Comparison of ENCODE assay signal across 8 mouse cellular contexts in genomic region chr13:23597957-23598356, GRCm38 (mm10). TPM values are rescaled to one million over a fixed set of nuclear protein-coding genes. Genes with fewer than 3 reads are reported as not detected.
A peak's percentile ranks its signal among the peaks of the same experiment; 100 is the strongest.
DNase-seq lines count a peak whose midpoint lies in the region; ATAC-seq and TF ChIP-seq lines count a peak whose summit lies in the region.

No protein-coding gene starts in this region.

- WGBS in forebrain, embryonic 13.5 days = 7% methylated on average over 9 of the region's 9 CpGs
- WGBS in kidney, adult 2 months = 7% methylated on average over 9 of the region's 9 CpGs
- whole genome bisulfite sequencing in liver, embryonic 13.5 days (ENCODE audit: insufficient replicate concordance) = 5% methylated on average over 9 of the region's 9 CpGs

- no peak overlapping the region for H3K27ac ChIP-seq in CH12.LX (ENCODE audit: insufficient read depth, low read depth)
- H3K27ac ChIP-seq in forebrain, embryonic 13.5 days = no peak overlapping the region
- H3K27ac ChIP-seq in kidney, adult 2 months (ENCODE audit: insufficient read depth, low read depth, low read length) = no peak overlapping the region
- peak overlapping the region; percentile 96; the same call in 1 of the 2 replicates for H3K27ac ChIP-seq in liver, embryonic 13.5 days

- no peak overlapping the region for H3K4me2 ChIP-seq in CH12.LX (ENCODE audit: insufficient read depth, low read depth, poor library complexity, severe bottlenecking)
- no peak overlapping the region for H3K4me2 ChIP-seq in forebrain, embryonic 13.5 days
- H3K4me2 ChIP-seq in liver, embryonic 13.5 days = no peak overlapping the region

- H3K4me1 ChIP-seq in CH12.LX (ENCODE audit: control insufficient read depth in 1 of 2, insufficient read depth in 2 of 2) = peaks cover 2 to 17% of the 10 kb centered on the region in 2 experiments; a peak in 3 of 4 replicates
- H3K4me1 ChIP-seq in forebrain, embryonic 13.5 days = no peaks in the 10 kb centered on the region
- peaks cover 1% of the 10 kb centered on the region; the same call in 1 of the 2 replicates for H3K4me1 ChIP-seq in kidney, adult 2 months (ENCODE audit: control insufficient read depth, insufficient read depth, low read length)
- peaks cover 47% of the 10 kb centered on the region for H3K4me1 ChIP-seq in liver, embryonic 13.5 days (replicated peaks)

- ATAC-seq in forebrain, embryonic 13.5 days = 0 out of 2 replicates have a peak, but pooled peaks have one; percentile 30
- ATAC-seq in liver, embryonic 13.5 days (ENCODE audit: low read depth) = no peak

- H3K36me3 ChIP-seq in CH12.LX (replicated peaks in 1 of 2; ENCODE audit: control insufficient read depth in 1 of 2, insufficient read depth in 1 of 2, low read length in 1 of 2) = no peaks in the 10 kb centered on the region
- no peaks in the 10 kb centered on the region for H3K36me3 ChIP-seq in forebrain, embryonic 13.5 days (ENCODE audit: poor library complexity, severe bottlenecking)
- H3K36me3 ChIP-seq in kidney, adult 2 months (ENCODE audit: control insufficient read depth, insufficient read depth, low read length) = no peaks in the 10 kb centered on the region
- no peaks in the 10 kb centered on the region for H3K36me3 ChIP-seq in liver, embryonic 13.5 days

- H3K9ac ChIP-seq in CH12.LX (ENCODE audit: insufficient read depth, low read depth) = no peak overlapping the region
- H3K9ac ChIP-seq in forebrain, embryonic 13.5 days = no peak overlapping the region
- peak overlapping the region; percentile 47; the same call in 1 of the 2 replicates for H3K9ac ChIP-seq in liver, embryonic 13.5 days

- H3K9me3 ChIP-seq in CH12.LX (replicated peaks; ENCODE audit: low read length) = no peaks in the 10 kb centered on the region
- H3K9me3 ChIP-seq in forebrain, embryonic 13.5 days (replicated peaks) = no peaks in the 10 kb centered on the region
- no peaks in the 10 kb centered on the region for H3K9me3 ChIP-seq in liver, embryonic 13.5 days (replicated peaks)

- TF ChIP-seq POLR2A in CH12.LX (IDR thresholded peaks at IDR 0.05; ENCODE audit: low read depth, low read length) = no peak
- no peak for TF ChIP-seq POLR2A in kidney, adult 2 months (IDR thresholded peaks at IDR 0.05; ENCODE audit: low read depth, low read length)

- no peak for TF ChIP-seq EP300 in CH12.LX (IDR thresholded peaks at IDR 0.05; ENCODE audit: low read length)

- H3K4me3 ChIP-seq in CH12.LX (replicated peaks in 1 of 3; ENCODE audit: low read depth in 2 of 3, low read length in 2 of 3, poor library complexity in 1 of 3) = no peak overlapping the region
- no peak overlapping the region for H3K4me3 ChIP-seq in forebrain, embryonic 13.5 days
- H3K4me3 ChIP-seq in kidney, adult 2 months (ENCODE audit: insufficient read depth, low read depth, low read length) = no peak overlapping the region
- H3K4me3 ChIP-seq in liver, embryonic 13.5 days (replicated peaks) = no peak overlapping the region

- dilution Hi-C loops in CH12.LX (cut with MboI; ENCODE audit: extremely low pct_ligation_motif_present, extremely low pct_unique_long_range_greater_than_20kb, low sequenced_read_pairs) = no loop called here

- TF ChIP-seq RAD21 in CH12.LX (IDR thresholded peaks at IDR 0.05; ENCODE audit: low read depth, low read length) = peak; percentile 93

- H3K27me3 ChIP-seq in CH12.LX (replicated peaks) = no peaks in the 10 kb centered on the region
- no peaks in the 10 kb centered on the region for H3K27me3 ChIP-seq in forebrain, embryonic 13.5 days
- H3K27me3 ChIP-seq in kidney, adult 2 months (replicated peaks; ENCODE audit: control insufficient read depth, insufficient read depth, low read length) = no peaks in the 10 kb centered on the region
- H3K27me3 ChIP-seq in liver, embryonic 13.5 days = no peaks in the 10 kb centered on the region

- in situ Hi-C loops in CH12.LX (cut with MboI; ENCODE audit: low pct_ligation_motif_present, low pct_unique_long_range_greater_than_20kb, low sequenced_read_pairs) = no loop called here

- no peaks in the 10 kb centered on the region for H3K79me2 ChIP-seq in CH12.LX (replicated peaks; ENCODE audit: control insufficient read depth, extremely low read depth, insufficient read depth, poor library complexity, severe bottlenecking)

- DNase-seq in 3134 (ENCODE audit: extremely low read depth, insufficient read length, low spot score) (peak; percentile 25), CH12.LX (ENCODE audit: extremely low read depth) (peak; percentile 84)
- DNase-seq in c-Kit-negative CD71-positive TER-119-positive erythroid progenitor cells, embryonic 14.5 days (ENCODE audit: low read depth, low spot score) = peak; percentile 90
- DNase-seq in kidney, adult 2 months = peak; percentile 76
- DNase-seq in liver, embryonic 13.5 days = peak; percentile 68
- DNase-seq in right cerebral cortex, postnatal 10 days (ENCODE audit: low spot score in 2 of 2) = peak; percentile 58 to 84
- peak; percentile 81 for DNase-seq in urinary bladder, postnatal 14 days (ENCODE audit: low spot score)

- peak; percentile 81 to 89 for TF ChIP-seq CTCF in CH12.LX (conservative IDR thresholded peaks at IDR 0.05 in 1 of 2, IDR thresholded peaks at IDR 0.05 in 1 of 2; ENCODE audit: low read depth in 2 of 2, low read length in 2 of 2)
- TF ChIP-seq CTCF in kidney, adult 2 months (conservative IDR thresholded peaks at IDR 0.05; ENCODE audit: insufficient read depth, insufficient read length, low read depth, low read length) = peak; percentile 74

TF ChIP-seq in CH12.LX, 34 proteins besides CTCF, POLR2A, EP300 and RAD21 (continues in another document):
- TF ChIP-seq ZMIZ1 (IDR thresholded peaks at IDR 0.05; ENCODE audit: low read depth, low read length) = no peak
- TF ChIP-seq MAX (IDR thresholded peaks at IDR 0.05; ENCODE audit: low read length) = no peak
- TF ChIP-seq USF1 (IDR thresholded peaks at IDR 0.05; ENCODE audit: low read depth, low read length) = no peak
- no peak for TF ChIP-seq MAZ (IDR thresholded peaks at IDR 0.05; ENCODE audit: low read depth, low read length)
- no peak for TF ChIP-seq ETS1 (conservative IDR thresholded peaks at IDR 0.05; ENCODE audit: low read depth, low read length)
- no peak; the same call in 1 of the 2 replicates for TF ChIP-seq HCFC1 (IDR thresholded peaks at IDR 0.05; ENCODE audit: low read depth, low read length)
- no peak for TF ChIP-seq E2F4 (IDR thresholded peaks at IDR 0.05; ENCODE audit: insufficient replicate concordance, low read depth, low read length)
- no peak for TF ChIP-seq BHLHE40 (IDR thresholded peaks at IDR 0.05; ENCODE audit: low read depth, low read length)
- no peak for TF ChIP-seq POLR2AphosphoS2 (IDR thresholded peaks at IDR 0.05; ENCODE audit: low read depth, low read length)
- no peak for TF ChIP-seq ZKSCAN1 (IDR thresholded peaks at IDR 0.05; ENCODE audit: borderline replicate concordance, low read depth, low read length)
- no peak for TF ChIP-seq TBP (conservative IDR thresholded peaks at IDR 0.05; ENCODE audit: low read depth, low read length)
- TF ChIP-seq JUND (conservative IDR thresholded peaks at IDR 0.05; ENCODE audit: low read depth, low read length) = 0 out of 2 replicates have a peak, but pooled peaks have one; percentile 29
- peak; percentile 78 for TF ChIP-seq IRF4 (IDR thresholded peaks at IDR 0.05; ENCODE audit: low read depth, low read length)
- TF ChIP-seq CHD1 (IDR thresholded peaks at IDR 0.05; ENCODE audit: low read depth, low read length) = no peak
- TF ChIP-seq UBTF (IDR thresholded peaks at IDR 0.05; ENCODE audit: low read depth, low read length) = no peak
- no peak for TF ChIP-seq CHD2 (IDR thresholded peaks at IDR 0.05; ENCODE audit: low read length)
- TF ChIP-seq MEF2A (IDR thresholded peaks at IDR 0.05; ENCODE audit: borderline replicate concordance, low read depth, low read length) = no peak
- no peak for TF ChIP-seq MYC (IDR thresholded peaks at IDR 0.05; ENCODE audit: low read depth, low read length)
- no peak for TF ChIP-seq PAX5 (IDR thresholded peaks at IDR 0.05; ENCODE audit: low read length)

RNA-seq across cellular contexts. Expression of gene Hist1h4d, which starts 16.6 kb away (rescaled TPM):
- total RNA-seq in CH12.LX (2012; rRNA removed) (1,558 and 1,831 TPM in 2 replicates), CH12.LX (2014; rRNA removed) (13.8 and 27.7 TPM in 2 replicates)
- 2.4 and 6.7 TPM in 2 replicates for polyA plus RNA-seq in CH12.LX (2012; ENCODE audit: insufficient read length, low read depth)
- 160 and 172 TPM in 2 replicates for polyA plus RNA-seq in forebrain, embryonic 13.5 days (2015; fragmentation: Nextera tagmentation; extraction: Ambion mirVana)
- polyA plus RNA-seq in kidney, adult 2 months (2012; rRNA removed) = 3.7 and 5.4 TPM in 2 replicates
- 116 and 152 TPM in 2 replicates for polyA plus RNA-seq in liver, embryonic 13.5 days (2015; fragmentation: Nextera tagmentation; extraction: Ambion mirVana)

RNA-seq across cellular contexts. Expression of gene Hist1h3d, which starts 22.4 kb away (rescaled TPM):
- total RNA-seq in CH12.LX (2012; rRNA removed) (164 and 182 TPM in 2 replicates), CH12.LX (2014; rRNA removed) (10.3 and 13.5 TPM in 2 replicates)
- 0.65 and 0.94 TPM in 2 replicates for polyA plus RNA-seq in CH12.LX (2012; ENCODE audit: insufficient read length, low read depth)
- polyA plus RNA-seq in forebrain, embryonic 13.5 days (2015; fragmentation: Nextera tagmentation; extraction: Ambion mirVana) = 8.8 TPM in 2 replicates
- 0.68 and 0.88 TPM in 2 replicates for polyA plus RNA-seq in kidney, adult 2 months (2012; rRNA removed)
- polyA plus RNA-seq in liver, embryonic 13.5 days (2015; fragmentation: Nextera tagmentation; extraction: Ambion mirVana) = 5.9 and 7.2 TPM in 2 replicates

RNA-seq across cellular contexts. Expression of gene Hist1h2be, which starts 23.0 kb away (rescaled TPM):
- total RNA-seq in CH12.LX (2012; rRNA removed) (268 and 282 TPM in 2 replicates), CH12.LX (2014; rRNA removed) (3.4 and 4.7 TPM in 2 replicates)
- polyA plus RNA-seq in CH12.LX (2012; ENCODE audit: insufficient read length, low read depth) = 0.57 and 0.70 TPM in 2 replicates
- polyA plus RNA-seq in forebrain, embryonic 13.5 days (2015; fragmentation: Nextera tagmentation; extraction: Ambion mirVana) = 2.6 and 2.9 TPM in 2 replicates
- polyA plus RNA-seq in kidney, adult 2 months (2012; rRNA removed) = 1.2 TPM in 2 replicates
- 1.3 and 2.0 TPM in 2 replicates for polyA plus RNA-seq in liver, embryonic 13.5 days (2015; fragmentation: Nextera tagmentation; extraction: Ambion mirVana)

RNA-seq across cellular contexts. Expression of gene Hist1h2ad, which starts 23.8 kb away (rescaled TPM):
- 744 and 796 TPM in 2 replicates for total RNA-seq in CH12.LX (2012; rRNA removed)
- 9.1 and 13.2 TPM in 2 replicates for total RNA-seq in CH12.LX (2014; rRNA removed)
- 0.53 TPM in 1 of 2 replicates, not detected in the other for polyA plus RNA-seq in CH12.LX (2012; ENCODE audit: insufficient read length, low read depth)
- 3.8 and 4.8 TPM in 2 replicates for polyA plus RNA-seq in forebrain, embryonic 13.5 days (2015; fragmentation: Nextera tagmentation; extraction: Ambion mirVana)
- polyA plus RNA-seq in kidney, adult 2 months (2012; rRNA removed) = not detected in 2 replicates
- polyA plus RNA-seq in liver, embryonic 13.5 days (2015; fragmentation: Nextera tagmentation; extraction: Ambion mirVana) = 1.2 and 4.3 TPM in 2 replicates

RNA-seq across cellular contexts. Expression of gene Hist1h2bf, which starts 24.0 kb away (rescaled TPM):
- 1,243 and 1,273 TPM in 2 replicates for total RNA-seq in CH12.LX (2012; rRNA removed)
- 28.3 and 50.8 TPM in 2 replicates for total RNA-seq in CH12.LX (2014; rRNA removed)
- polyA plus RNA-seq in CH12.LX (2012; ENCODE audit: insufficient read length, low read depth) = 1.7 TPM in 1 of 2 replicates, not detected in the other
- 10.3 and 11.2 TPM in 2 replicates for polyA plus RNA-seq in forebrain, embryonic 13.5 days (2015; fragmentation: Nextera tagmentation; extraction: Ambion mirVana)
- 0.30 and 0.99 TPM in 2 replicates for polyA plus RNA-seq in kidney, adult 2 months (2012; rRNA removed)
- polyA plus RNA-seq in liver, embryonic 13.5 days (2015; fragmentation: Nextera tagmentation; extraction: Ambion mirVana) = 5.0 and 12.7 TPM in 2 replicates

Comparison
In these comparisons a context has a peak if more than half of its experiments do, and no peak if none do; other contexts are left out.
1. DNase-seq: peak in every context shown above with its lines; median percentile 90 in c-Kit-negative CD71-positive TER-119-positive erythroid progenitor cells, embryonic 14.5 days; 84 in CH12.LX; 81 in urinary bladder, postnatal 14 days; 76 in kidney, adult 2 months; 71 in right cerebral cortex, postnatal 10 days; 68 in liver, embryonic 13.5 days; 25 in 3134.
2. RNA of gene Hist1h4d, which starts 16.6 kb away (polyA plus RNA-seq): 160 to 172 TPM in forebrain, embryonic 13.5 days and 116 to 152 TPM in liver, embryonic 13.5 days; 2.4 to 6.7 TPM in CH12.LX and 3.7 to 5.4 TPM in kidney, adult 2 months; every median in the first group is over 10 times any median in the second.